Mouse (Mus musculus): ENCODE measurements around the gene Whrn.
A peak's percentile ranks its signal among the peaks of the same experiment; 100 is the strongest.

The Whrn gene

GRCm38 (mm10) chr4:63404205-63404604 is 91.6 kb downstream of the Whrn start:
- peak; percentile 55 to 57 for DNase-seq

DNA sequence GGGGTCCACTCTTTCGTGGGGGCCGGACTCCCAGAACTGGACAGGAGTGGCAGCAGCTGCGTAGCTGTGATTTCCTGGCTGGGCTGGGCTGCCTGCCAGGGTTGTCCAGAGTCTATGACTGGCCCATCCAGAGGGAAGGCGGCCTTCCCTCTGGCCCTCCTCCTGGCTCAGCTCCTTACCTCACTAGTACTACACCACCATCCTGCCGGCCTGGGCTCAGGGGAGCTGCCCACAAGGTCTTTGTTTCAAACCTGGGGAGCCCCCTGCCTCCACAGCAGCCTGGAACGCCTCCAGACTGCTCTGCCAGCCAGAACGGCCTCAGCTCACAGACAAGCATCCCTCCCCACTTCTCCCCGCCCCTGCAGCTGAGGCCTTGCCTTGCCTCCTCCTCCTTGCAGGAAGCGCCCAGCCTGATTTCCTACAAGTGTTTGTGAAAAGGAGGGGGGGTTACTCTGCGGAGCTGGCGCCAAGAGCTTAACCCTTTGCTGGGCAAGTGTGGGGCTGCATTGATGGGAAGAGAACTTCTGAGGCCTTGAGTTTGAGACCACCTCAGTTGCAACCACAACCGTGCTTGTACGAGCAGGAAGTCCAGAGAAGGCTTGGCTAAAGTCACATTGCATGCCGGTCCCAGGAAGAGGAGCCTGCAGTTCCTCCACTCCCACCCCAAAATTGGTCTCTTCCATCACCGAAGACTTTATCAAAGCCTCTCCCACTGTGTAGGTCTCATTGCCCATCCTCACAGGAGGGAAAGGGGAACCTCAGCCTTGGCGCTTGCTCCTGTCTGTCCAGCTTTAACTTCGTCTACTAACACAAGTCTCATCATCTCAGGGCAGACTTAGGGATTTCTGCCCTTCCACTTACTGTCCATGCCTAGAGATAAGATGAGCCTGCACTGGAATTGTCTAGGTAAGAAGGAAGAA is 92.5 kb downstream of the Whrn start, which contains the start of gene Akna:
Gene Akna, minus strand, starts transcription at position 315 of the 920 bp plus-strand sequence.
- DNase-seq = peak; percentile 93 to 97

GRCm38 (mm10) chr4:63402558-63402957 is 93.2 kb downstream of the Whrn start:
- DNase-seq = no peak

DNA sequence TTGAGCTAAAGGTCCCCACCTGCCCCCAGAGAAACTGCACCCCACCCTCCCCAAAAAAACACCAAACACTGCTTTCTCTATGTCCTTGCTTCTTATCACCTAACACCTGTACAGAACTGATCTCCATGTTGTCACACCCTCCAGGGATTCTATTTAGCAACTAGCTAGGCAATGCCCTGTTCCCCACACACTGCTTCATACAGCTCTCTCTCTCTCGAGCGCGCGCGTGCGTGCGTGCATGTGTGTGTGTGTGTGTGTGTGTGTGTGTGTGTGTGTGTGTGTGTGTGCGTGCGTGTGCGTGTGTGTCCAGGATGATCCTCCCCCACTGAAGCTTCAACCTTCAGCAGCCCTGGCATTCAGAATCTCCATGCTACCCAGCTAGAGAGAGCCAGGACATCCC is 93.7 kb downstream of the Whrn start:
- DNase-seq = no peak

GRCm38 (mm10) chr4:63401620-63402019 is 94.2 kb downstream of the Whrn start:
- peak; percentile 29 to 48 for DNase-seq

GRCm38 (mm10) chr4:63400541-63401306 is 95.1 kb downstream of the Whrn start:
- DNase-seq = peak; percentile 59 to 62

- DNase-seq = no peak
Observed at GRCm38 (mm10) chr4:63399691-63400270, 96.0 kb downstream of the Whrn start.

- peak; percentile 74 to 82 for DNase-seq
Observed at GRCm38 (mm10) chr4:63398854-63399609, 96.8 kb downstream of the Whrn start.

- DNase-seq = no peak
Observed at GRCm38 (mm10) chr4:63397981-63398537, 97.7 kb downstream of the Whrn start.

DNA sequence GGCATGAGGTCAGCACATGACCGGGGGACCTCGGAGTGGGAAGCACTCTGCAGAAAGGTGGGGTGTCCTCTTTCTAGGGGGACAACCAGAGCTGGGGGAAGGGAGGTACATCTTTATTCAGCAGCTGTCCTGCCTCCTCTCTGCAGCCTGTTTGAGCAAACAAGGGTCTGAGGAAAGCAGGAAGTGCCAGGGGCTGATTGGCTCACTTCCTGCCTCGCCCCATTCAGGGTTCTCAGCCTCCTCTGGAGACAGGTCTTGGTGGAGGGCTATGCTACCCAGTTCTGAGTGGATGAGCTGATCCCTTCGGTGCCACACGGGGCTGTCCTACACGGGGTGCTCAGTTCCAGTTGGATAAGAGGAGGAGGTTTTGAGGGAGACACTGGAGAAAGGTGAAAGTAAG is 104.5 kb downstream of the Whrn start:
- peak; percentile 62 to 66 for DNase-seq

- DNase-seq = no peak
Observed at GRCm38 (mm10) chr4:63389887-63390528, 105.8 kb downstream of the Whrn start.

DNA sequence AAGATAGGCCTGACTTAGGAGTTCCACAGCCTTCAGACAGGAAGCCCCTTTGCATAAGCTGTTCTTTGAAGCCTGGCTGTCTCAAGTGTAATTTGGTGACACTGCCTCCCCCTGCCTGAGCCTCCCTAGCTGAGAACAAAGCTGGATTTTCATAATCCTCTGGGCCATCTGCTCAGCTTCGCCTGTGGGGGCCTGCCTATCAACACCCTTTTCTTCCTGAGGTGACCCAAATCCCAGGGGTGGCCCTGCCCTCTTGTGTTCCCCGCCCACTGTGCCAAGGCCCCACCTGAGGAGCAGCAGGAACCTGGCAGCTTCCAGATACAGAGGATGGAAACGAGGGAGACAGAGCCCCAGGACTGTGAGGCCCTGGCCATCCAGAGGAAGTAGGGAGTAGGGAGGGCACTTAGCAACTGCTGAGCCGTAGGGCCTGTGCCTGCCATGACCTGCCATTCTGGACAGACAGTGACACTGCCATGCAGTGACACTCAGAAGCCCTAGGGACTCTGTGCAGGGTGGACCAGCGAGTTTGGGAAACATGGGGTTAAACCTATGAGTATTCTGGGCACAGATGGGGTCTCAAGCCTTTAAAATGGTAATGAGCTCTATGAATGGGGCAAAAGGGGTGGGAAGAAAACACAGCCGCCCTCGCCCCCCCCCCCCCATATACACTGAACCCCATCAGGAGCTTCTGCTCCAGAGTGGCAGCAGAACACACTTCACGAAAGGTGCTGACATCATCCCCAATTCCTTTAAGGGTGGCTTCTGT is 106.5 kb downstream of the Whrn start:
- no peak for DNase-seq

DNA sequence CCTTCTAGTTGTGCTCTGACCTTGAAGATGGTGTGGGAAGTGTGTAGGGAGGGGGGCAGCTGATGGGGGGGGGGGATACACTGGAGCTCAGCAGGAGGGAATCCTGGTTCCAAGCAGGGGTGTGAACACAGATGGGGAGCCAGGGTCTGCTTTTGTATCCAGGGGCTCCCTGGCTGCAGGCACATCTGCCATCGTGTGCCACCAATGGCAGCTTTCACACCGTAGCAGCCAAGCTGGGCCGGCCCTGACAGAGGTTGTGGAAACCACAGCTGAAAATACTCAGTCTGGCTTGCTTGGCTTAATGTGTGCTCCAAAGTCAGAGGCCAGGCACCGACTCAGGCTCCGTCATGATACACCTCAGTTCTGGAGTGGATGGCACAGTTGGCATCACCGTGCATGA is 107.8 kb downstream of the Whrn start:
- no peak for DNase-seq

- DNase-seq = peak in 1 of 2 experiments; percentile 59
Observed at GRCm38 (mm10) chr4:63385784-63386183, 110.0 kb downstream of the Whrn start.

- no peak for DNase-seq
Observed at GRCm38 (mm10) chr4:63385253-63385652, 110.5 kb downstream of the Whrn start.

GRCm38 (mm10) chr4:63384262-63384661 is 111.5 kb downstream of the Whrn start:
- no peak for DNase-seq

DNA sequence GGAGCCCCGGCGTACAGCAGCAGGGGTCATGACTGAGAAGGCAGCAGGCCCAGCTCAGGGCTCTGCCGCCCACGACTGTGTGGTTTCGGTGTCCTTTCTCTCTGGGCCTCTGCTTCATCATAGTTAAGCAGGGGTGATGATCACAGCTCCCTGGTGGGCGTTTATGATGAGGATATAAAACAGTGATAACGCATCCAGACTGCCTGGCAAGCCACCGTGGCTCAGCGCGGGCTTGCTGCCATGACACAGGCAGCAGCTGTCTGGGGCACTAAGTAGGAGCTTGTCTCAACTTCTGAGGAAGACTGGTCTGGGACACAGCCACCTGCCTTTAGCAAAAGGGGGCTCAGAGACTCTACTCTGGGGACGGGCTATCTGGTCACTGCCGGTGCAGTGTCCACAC is 112.3 kb downstream of the Whrn start:
- no peak for DNase-seq

DNA sequence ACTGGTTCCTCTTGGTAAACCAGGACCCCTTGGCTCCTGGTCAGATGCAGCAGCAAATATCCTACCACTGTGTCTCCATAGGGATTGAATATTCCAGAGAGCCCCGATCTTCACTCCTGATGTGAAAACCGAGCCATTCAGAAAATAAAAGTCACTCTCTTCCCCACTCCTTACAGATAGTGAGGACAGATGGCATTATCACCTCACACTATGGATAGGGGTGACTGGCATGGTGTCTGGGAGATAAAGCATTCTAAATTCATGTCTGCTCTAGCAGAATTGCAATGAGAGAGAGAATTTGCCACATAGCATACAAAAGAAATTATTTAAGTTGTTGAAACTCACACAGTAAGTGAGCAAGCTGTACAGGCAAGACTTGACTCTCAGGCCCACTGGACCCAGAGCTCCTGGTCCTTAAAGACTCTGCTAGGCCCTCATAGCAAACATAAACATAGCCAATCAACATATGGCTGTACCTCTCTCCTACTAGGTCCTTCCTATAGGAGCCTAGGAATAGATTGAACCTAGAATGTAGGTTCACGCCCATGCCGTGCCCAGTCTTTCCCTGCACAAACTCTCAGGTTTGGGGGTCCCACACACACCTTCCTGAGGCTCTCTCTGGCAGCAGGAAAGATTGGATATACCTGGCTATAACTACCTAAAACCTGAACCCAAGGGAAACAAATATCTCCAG is 113.0 kb downstream of the Whrn start:
- no peak for DNase-seq

GRCm38 (mm10) chr4:63377483-63377882 is 118.3 kb downstream of the Whrn start:
- no peak for DNase-seq

- peak in 1 of 2 experiments; percentile 55 for DNase-seq
Observed at GRCm38 (mm10) chr4:63375367-63375766, 120.4 kb downstream of the Whrn start.

Data from lung, postnatal 4 days (tissue).